Mouse (Mus musculus) gastrocnemius, postnatal 14 days (tissue): Measurements from ENCODE around the gene Rdh13. TPM values are rescaled to one million over a fixed set of nuclear protein-coding genes. Genes with fewer than 3 reads are reported as not detected.
"Not testable (repeated sequence)": the region's sequence is repeated elsewhere in the genome, so short reads cannot be mapped to it uniquely, and the experiment has no call there.

Experiments
- DNase-seq: peaks from one replicate; pipeline ENCODE4 v3.0.0; 2021; ENCODE audit warnings: mixed read lengths
- intact Hi-C: fragments of 180-260 bp; cut with DNase I; formaldehyde crosslinking; loops from one replicate; pipeline ENCODE4 v1.15.1; 2025; ENCODE audit warnings: low total_unique reads
- microRNA-seq, 2 experiments: library from miRNA; unstranded; fragments of <30 nt; microRNA quantifications; one replicate each; pipeline ENCODE4 v1.2.0; 2021
- total RNA-seq, 2 experiments: library from RNA; stranded (reverse); gene quantifications; 2 replicates each; pipeline ENCODE4 v1.2.3; 2021

The Rdh13 gene
- total RNA-seq, 2 experiments from 2014 or later = 11.8 to 15.0 TPM

DNA sequence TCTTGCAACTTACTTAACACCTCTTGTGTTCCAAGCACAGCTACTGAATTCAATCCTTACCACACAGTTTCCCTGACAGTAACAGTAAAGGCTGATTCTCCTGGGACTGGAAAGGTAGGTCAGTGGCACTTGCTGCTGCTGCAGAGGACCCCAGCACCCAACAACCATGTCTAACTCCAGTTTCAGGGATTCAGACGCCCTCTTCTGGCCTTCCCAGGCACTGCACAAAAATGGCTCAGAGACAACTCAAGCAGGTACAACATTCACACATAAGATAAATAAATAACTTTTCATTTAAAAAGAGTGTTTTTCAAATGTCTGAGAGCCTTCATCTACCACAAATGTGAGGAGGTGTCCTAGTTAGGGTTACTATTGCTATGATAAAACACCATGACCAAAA, 1.7 kb upstream of the Rdh13 start:
- intact Hi-C loops = no loop called here
- no peak for DNase-seq

DNA sequence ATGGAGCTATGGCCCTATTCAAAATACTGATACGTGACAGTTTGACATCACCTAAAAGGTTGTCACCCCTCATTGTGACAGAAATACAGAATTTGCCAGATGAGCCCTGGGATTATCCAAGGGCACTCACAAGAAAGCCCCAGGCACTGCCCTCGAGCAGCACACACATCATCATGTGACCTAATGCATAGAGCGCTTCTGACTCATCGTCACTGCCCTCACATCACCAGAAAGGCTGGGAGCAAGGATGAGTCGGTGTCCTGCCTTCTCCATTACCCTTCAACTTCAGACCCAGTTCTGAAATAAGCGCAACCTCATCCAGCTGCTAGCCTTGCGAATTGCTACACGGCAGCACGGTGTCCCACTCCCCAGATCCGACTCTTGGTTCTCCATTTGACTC, 4.9 kb downstream of the Rdh13 start:
- no peak for DNase-seq
- intact Hi-C loops = no loop called here

DNA sequence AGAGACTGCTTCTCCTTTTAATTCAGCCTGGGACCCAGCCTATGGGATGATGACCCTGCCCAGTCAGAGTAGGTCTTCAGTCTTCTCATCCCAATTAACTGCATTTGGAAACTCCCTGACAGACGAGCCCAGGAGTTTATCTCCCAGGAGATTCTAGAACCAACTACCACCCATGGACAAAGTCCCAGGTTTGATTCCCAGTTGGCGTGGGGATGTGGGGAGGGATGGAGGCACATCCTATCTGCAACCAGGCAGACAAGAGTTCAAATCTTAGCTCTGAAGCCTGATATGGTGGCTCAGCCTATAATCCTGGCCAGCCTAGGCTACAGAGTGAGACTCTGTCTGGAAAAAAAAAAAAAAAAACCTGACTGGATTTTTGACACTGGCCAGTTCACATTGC, 7.7 kb downstream of the Rdh13 start:
- DNase-seq = no peak
- intact Hi-C loops = loop anchor here (10.0 kb wide), 1 partner anchor 87 kb away; the partner anchor contains the start of gene Tnni3

DNA sequence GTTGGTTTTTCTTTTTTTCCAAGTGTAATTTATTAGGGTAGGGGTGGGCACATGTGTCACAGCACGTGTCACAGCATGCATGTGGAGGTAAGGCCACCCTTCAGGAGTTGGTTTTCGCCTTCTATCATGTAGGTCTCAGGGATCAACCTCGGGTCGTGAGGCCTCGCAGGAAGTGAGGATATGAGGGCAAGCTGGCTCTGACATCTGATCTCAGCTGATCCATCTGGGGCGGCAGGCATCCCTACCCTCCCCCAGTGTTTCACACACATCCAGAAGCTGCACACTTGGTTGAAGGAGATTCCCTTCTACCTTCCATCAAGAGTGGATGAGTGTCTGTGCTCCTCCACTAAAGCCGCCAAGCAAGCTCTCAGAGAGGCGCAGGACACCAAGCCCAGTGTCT, 13.4 kb downstream of the Rdh13 start:
- no peak for DNase-seq
- intact Hi-C loops = loop anchor here (10.0 kb wide), 1 partner anchor 93 kb away; the partner anchor contains the start of gene Tnni3

DNA sequence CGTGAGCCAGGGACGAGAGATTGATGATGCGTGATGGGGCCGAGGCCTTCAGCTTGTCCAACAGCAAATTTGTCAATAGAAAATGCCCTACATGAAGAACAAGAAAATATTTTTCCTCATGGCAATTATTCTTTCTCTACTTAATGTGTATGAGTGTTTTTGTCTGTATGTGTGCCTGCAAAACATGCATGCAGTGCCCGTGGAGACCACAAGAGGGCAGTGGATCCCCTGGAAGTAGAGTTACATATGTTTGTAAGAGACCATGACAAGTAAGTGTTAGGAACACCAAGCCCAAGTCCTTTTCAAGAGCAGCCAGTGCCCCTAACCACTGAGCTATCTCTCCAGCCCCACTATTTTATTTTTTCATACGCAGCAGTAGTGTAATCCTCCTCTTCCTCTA, 13.9 kb downstream of the Rdh13 start:
- intact Hi-C loops = loop anchor here (10.0 kb wide), 1 partner anchor 93 kb away; the partner anchor contains the start of gene Tnni3
- DNase-seq = peak; percentile 64

DNA sequence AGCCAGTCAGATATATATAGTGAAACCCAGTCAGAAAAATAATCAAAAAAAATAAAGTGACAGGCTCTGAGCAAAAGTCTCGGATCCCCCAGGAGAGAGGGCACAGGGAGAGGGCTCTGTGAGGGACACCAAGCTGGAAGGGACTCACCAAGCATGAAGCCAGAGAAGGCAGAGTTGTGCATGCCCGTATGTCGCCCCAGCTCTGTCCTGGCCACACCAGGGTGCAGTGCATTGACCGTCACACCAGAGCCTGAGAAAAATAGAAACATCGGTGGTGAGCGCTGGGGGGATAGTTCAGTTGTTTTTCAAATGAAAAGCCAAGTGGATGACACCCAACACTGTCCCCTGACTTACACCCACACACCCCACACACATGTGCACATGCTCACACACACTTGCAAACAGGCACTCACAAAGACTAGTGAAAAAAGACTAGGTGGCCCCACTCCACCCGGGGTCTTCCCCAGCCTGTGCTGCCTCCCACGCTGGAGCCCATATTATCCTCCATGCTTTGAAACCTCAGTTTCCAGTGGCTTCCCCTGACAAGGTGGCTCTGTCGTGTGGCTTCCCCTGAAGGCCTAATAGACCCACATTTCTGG, 15.1 kb downstream of the Rdh13 start:
- DNase-seq = no peak
- intact Hi-C loops = loop anchor here (10.0 kb wide), 1 partner anchor 94 kb away; the partner anchor contains the start of gene Tnni3

DNA sequence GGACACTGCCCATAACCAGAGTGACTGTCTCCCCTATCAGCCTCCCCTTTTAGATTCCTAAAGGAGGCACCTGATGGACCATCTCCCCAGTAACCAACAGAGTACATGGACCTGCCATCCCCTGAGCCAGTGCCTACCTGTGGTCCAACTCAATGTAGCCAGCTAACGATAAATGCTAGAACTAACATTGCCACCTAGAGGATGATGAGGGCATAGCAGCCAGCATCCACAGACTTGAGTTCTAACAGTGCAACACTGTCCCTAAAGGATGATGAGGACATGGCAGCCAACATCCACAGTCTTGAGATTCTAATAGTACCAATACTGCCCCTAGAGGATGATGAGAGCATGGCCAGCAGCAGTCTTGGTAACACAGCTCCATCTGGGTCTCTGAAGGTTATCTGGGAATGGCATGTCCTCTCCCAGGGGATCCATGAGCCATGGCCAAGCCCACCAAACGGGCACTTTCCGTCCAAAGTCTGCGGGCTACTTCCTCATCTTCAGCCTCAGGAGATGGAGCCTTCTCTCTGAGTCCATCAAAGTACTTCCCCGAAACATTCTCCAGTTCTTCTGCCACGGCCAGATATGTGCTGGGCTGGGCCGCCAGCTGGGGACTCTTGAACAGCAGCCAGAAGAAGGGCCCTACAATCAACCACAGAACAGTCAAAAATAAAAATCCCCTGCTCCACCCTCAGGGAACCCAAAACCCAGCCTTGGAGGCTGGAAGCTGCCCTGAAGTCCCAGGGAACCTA, 18.1 kb downstream of the Rdh13 start:
- DNase-seq = peak; percentile 78
- intact Hi-C loops = loop anchor here (10.0 kb wide), 1 partner anchor 293 kb away; the partner anchor contains the start of gene Leng8

DNA sequence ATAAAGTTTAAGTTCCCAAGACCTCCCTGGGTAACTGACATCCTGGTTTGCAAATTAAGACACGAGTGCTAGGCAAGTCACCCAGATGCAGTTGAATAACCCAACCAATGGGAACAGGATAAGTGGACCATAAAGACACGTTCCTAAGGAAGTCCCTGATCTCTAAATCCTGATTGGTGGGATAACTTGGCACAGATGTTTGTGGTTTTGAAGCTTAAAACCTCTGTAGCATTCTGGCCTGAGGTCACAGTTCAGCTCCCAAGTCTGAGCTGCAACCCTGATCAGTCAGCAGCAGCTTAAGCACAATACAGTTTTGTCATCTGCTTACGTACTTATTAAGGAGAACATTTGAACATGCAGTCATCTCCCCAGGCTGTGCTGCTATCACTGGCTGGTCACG, 25.2 kb downstream of the Rdh13 start:
- intact Hi-C loops = loop anchor here (10.0 kb wide), 1 partner anchor 285 kb away; the partner anchor contains the start of gene Leng8
- no peak for DNase-seq

DNA sequence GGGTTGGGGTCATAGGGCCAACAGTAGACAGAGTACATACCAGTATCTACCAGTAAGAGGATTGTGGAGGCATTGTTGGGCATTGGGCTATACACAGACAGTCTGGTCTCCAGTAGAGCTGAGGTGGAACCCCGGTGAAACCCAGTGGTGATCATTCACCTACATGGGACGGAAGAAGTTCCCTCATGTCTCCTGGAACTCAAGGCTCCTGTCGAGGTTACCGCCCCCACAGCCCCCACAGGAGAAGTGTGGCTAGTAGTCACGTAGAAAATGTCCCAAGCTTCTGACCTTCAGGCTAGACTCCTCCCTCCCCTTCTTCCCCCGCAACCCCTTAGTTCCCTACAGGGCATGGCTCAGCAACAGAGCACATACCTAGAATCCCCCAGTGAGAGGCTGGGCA, 25.8 kb downstream of the Rdh13 start:
- intact Hi-C loops = loop anchor here (10.0 kb wide), 1 partner anchor 285 kb away; the partner anchor contains the start of gene Leng8
- no peak for DNase-seq

DNA sequence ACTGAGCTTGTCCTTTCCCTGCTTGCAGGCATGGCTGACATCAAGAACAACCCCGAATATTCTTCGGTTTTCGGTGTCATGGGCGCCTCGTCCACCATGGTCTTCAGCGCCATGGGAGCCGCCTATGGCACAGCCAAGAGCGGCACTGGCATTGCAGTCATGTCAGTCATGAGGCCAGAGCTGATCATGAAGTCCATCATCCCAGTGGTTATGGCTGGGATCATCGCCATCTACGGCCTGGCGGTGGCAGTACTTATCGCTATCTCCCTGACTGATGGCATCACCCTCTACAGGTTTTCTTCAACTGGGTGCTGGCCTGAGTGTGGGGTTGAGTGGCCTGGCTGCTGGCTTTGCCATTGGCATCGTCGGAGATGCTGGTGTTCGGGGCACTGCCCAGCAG, 33.0 kb downstream of the Rdh13 start:
- DNase-seq, intact Hi-C loops: not testable (repeated sequence)

DNA sequence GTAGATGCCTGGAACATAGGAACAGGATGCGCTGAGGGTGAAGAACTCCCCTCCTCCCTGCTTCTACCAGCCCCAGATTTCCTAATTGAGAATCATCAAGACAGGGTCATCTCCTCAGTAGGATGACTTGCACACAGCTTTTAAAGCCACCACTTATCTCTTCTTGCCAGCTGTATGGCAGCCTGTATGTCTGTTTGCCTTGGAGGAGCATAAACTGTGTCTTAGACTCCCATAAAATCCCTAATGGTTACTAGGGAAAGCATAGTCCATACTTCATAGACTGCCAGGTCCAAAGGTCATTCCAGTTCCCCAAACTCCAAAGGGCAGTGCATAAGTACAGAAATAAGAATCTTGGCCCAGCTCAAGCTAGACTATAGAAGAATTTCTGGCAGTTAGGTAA, 47.7 kb downstream of the Rdh13 start, which contains the start of gene Gp6:
TSS of gene Gp6 (minus strand) at position 15 of the 400 bp plus-strand sequence.
- no peak for DNase-seq
- intact Hi-C loops = no loop called here

Small RNA genes within 50 kb of the gene (microRNA-seq; reads per million reads assigned to microRNA genes)
- 0 reads per million in 2 experiments for gene Gm24605
- 0 reads per million in 2 experiments for gene Gm24752
- gene Gm25349 = 0 reads per million in 2 experiments

Other genes with a start within 250 kb of the Rdh13 start
- under 1 TPM in 1 of 2 experiments, not detected in 1; 0.12 TPM for gene Lilra5, start 207.9 kb downstream of the Rdh13 start, total RNA-seq
- not detected for gene Ncr1, start 107.9 kb downstream of the Rdh13 start, total RNA-seq
- under 1 TPM in 1 of 2 experiments, not detected in 1; 0.14 TPM for gene Gp6, start 47.9 kb downstream of the Rdh13 start, total RNA-seq
- gene Eps8l1, start 15.0 kb upstream of the Rdh13 start, total RNA-seq = 1 to 10 TPM; 1.6 to 2.2 TPM
- 10 to 100 TPM; 25.3 to 36.8 TPM for gene Ppp1r12c, start 56.0 kb upstream of the Rdh13 start, total RNA-seq
- gene Tnnt1, start 70.7 kb upstream of the Rdh13 start, total RNA-seq = 100 to 1,000 TPM; 355 to 658 TPM
- gene Tnni3, start 78.6 kb upstream of the Rdh13 start, total RNA-seq = 1 to 10 TPM in 1 of 2 experiments, under 1 TPM in 1; 0.75 to 1.7 TPM
- under 1 TPM; 0.08 to 0.20 TPM for gene Dnaaf3, start 86.8 kb upstream of the Rdh13 start, total RNA-seq
- under 1 TPM in 1 of 2 experiments, not detected in 1; 0.13 TPM for gene Syt5, start 101.9 kb upstream of the Rdh13 start, total RNA-seq
- not detected for gene Ptprh, start 158.4 kb upstream of the Rdh13 start, total RNA-seq
- gene Tmem86b, start 185.8 kb upstream of the Rdh13 start, total RNA-seq = 1 to 10 TPM; 2.1 to 3.1 TPM
- gene Ppp6r1, start 213.4 kb upstream of the Rdh13 start, total RNA-seq = 10 to 100 TPM; 44.2 to 45.0 TPM
- gene Hspbp1, start 239.4 kb upstream of the Rdh13 start, total RNA-seq = 10 to 100 TPM; 19.7 to 20.3 TPM
- gene Brsk1, start 245.0 kb upstream of the Rdh13 start, total RNA-seq = 1 to 10 TPM; 1.8 to 2.3 TPM